Mouse (Mus musculus): ENCODE data around the gene Lnpep.

Lnpep gene

GRCm38 (mm10) chr17:17492116-17492515 lies 132.7 kb downstream of the Lnpep start:
- no peak for DNase-seq (ENCODE audit: low spot score)

- no peak for DNase-seq (ENCODE audit: low spot score)
Measured at GRCm38 (mm10) chr17:17491622-17492001, 133.2 kb downstream of the Lnpep start.

- DNase-seq (ENCODE audit: low spot score): no peak
Measured at GRCm38 (mm10) chr17:17490820-17491621, 133.8 kb downstream of the Lnpep start.

GRCm38 (mm10) chr17:17485789-17486188 lies 139.1 kb downstream of the Lnpep start:
- no peak for DNase-seq (ENCODE audit: low spot score)
